Mouse (Mus musculus) liver, adult 2 months (tissue): Measurements from ENCODE around the gene Gm33543. TPM values are rescaled to one million over a fixed set of nuclear protein-coding genes. Genes with fewer than 3 reads are reported as not detected.
A peak's percentile ranks its signal among the peaks of the same experiment; 100 is the strongest.

Experiments used
- DNase-seq: peaks from one replicate; pipeline ENCODE4 v3.0.0-alpha.2; 2011; ENCODE audit warnings: low read depth, low spot score; ENCODE audit errors: extremely low read depth
- H3K27ac ChIP-seq: fragments of 200-500 bp; replicated peaks from 2 replicates; pipeline ENCODE4 v1.5.1; 2012; ENCODE audit warnings: low read depth, mild to moderate bottlenecking, control low read depth, inconsistent platforms, low read length; ENCODE audit not compliant: insufficient read depth
- H3K27me3 ChIP-seq: fragments of 200-500 bp; 2 replicates; pipeline ENCODE4 v1.6.1; 2012; ENCODE audit warnings: mild to moderate bottlenecking, moderate library complexity, low read length, inconsistent platforms; ENCODE audit not compliant: control insufficient read depth, insufficient read depth
- H3K36me3 ChIP-seq: fragments of 200-500 bp; 2 replicates; pipeline ENCODE4 v1.6.1; 2012; ENCODE audit warnings: low read length, inconsistent platforms; ENCODE audit not compliant: control insufficient read depth, insufficient read depth
- H3K4me1 ChIP-seq: fragments of 200-500 bp; 2 replicates; pipeline ENCODE4 v1.6.1; 2011; ENCODE audit warnings: low read length; ENCODE audit not compliant: control insufficient read depth, insufficient read depth
- H3K4me3 ChIP-seq: fragments of 200-500 bp; 2 replicates; pipeline ENCODE4 v1.5.1; 2011; ENCODE audit warnings: low read depth, mild to moderate bottlenecking, control low read depth, low read length, moderate library complexity; ENCODE audit not compliant: insufficient read depth
- H3K79me2 ChIP-seq: fragments of 200-500 bp; 2 replicates; pipeline ENCODE4 v1.6.1; 2012; ENCODE audit warnings: inconsistent platforms, mild to moderate bottlenecking, low read length, moderate library complexity; ENCODE audit not compliant: control insufficient read depth, insufficient read depth
- H3K9ac ChIP-seq: fragments of 200-500 bp; 2 replicates; pipeline ENCODE4 v1.6.1; 2012; ENCODE audit warnings: low read depth, mild to moderate bottlenecking, control low read depth, inconsistent platforms, low read length
- CTCF ChIP-seq: fragments of 200-500 bp; IDR thresholded peaks from 2 replicates; pipeline ENCODE4 v1.5.1; 2011; ENCODE audit warnings: low read depth, low read length, control low read depth
- POLR2A ChIP-seq: fragments of 200-500 bp; IDR thresholded peaks from 2 replicates; pipeline ENCODE4 v1.6.1; 2011; ENCODE audit warnings: low read length, control low read depth; ENCODE audit not compliant: insufficient read depth; ENCODE audit errors: extremely low read depth
- WGBS: fragments of 180-500 bp; shearing (Covaris S2); methylation state at CpG from one replicate; pipeline ENCODE4 v1.1.7; 2018; 5-methylcytosine and 5-hydroxymethylcytosine counted together
- polyA plus RNA-seq: library from polyadenylated mRNA; depleted of rRNA; stranded (reverse); fragments of >200 nt; gene quantifications from 2 replicates; pipeline ENCODE4 v1.2.3, GENCODE M21; 2012
- total RNA-seq: library from RNA; depleted of rRNA; stranded (reverse); fragments of >200 nt; gene quantifications from 2 replicates; pipeline ENCODE4 v1.2.3, GENCODE M21; 2014

The Gm33543 gene
- total and polyA plus RNA-seq, 2 experiments, result 7.3 to 24.2 TPM

- no peak overlapping the region for H3K9ac ChIP-seq
- no peaks in the 10 kb centered on the region for H3K27me3 ChIP-seq
- no peaks in the 10 kb centered on the region for H3K36me3 ChIP-seq
- peaks cover 3% of the 10 kb centered on the region for H3K4me1 ChIP-seq
- DNase-seq, result no peak
- 81% methylated on average over 3 of the region's 3 CpGs for WGBS
- no peak overlapping the region for H3K4me3 ChIP-seq
- H3K79me2 ChIP-seq, result no peaks in the 10 kb centered on the region
- no peak for TF ChIP-seq CTCF
- H3K27ac ChIP-seq, result no peak overlapping the region
Measured at GRCm38 (mm10) chr10:95862664-95863063, 19.9 kb upstream of the Gm33543 start.

GRCm38 (mm10) chr10:95858164-95858563 lies 15.4 kb upstream of the Gm33543 start:
- 40% methylated on average over 2 of the region's 2 CpGs for WGBS
- TF ChIP-seq CTCF (peak; percentile 61), POLR2A (no peak)
- peak; percentile 81 for DNase-seq
- Histone ChIP-seq H3K27ac (no peak overlapping the region), H3K4me1 (peaks cover 3% of the 10 kb centered on the region; the same call in 1 of the 2 replicates), H3K79me2 (no peaks in the 10 kb centered on the region), H3K36me3 (no peaks in the 10 kb centered on the region), H3K9ac (no peak overlapping the region), H3K4me3 (no peak overlapping the region), H3K27me3 (no peaks in the 10 kb centered on the region)

DNA sequence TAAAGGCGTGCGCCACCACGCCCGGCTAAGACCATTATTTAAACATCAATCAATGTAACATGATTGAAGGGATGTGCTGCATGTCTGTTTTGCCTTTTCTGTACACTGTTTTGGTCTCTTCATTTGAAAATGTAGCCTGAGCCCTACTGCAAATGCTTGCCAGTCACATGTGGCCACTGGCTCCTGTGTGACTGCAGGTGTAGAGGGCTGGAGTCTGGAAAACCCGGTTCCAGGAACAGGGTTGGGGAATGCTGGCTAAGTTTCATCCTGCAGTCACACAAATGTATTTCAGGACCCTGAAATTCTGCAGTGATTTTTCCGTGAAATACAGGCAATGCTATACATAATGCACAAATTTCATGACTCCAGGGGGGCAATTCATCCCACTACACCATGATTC lies 12.7 kb upstream of the Gm33543 start:
- peaks cover 3% of the 10 kb centered on the region; the same call in 1 of the 2 replicates for H3K4me1 ChIP-seq
- WGBS, result 94% methylated on average over 6 of the region's 6 CpGs
- H3K36me3 ChIP-seq, result no peaks in the 10 kb centered on the region
- TF ChIP-seq POLR2A, result no peak
- TF ChIP-seq CTCF, result no peak
- no peak overlapping the region for H3K9ac ChIP-seq
- DNase-seq, result no peak
- no peaks in the 10 kb centered on the region for H3K79me2 ChIP-seq
- H3K4me3 ChIP-seq, result no peak overlapping the region
- no peak overlapping the region for H3K27ac ChIP-seq
- no peaks in the 10 kb centered on the region for H3K27me3 ChIP-seq

- H3K36me3 ChIP-seq, result no peaks in the 10 kb centered on the region
- DNase-seq, result no peak
- H3K27ac ChIP-seq, result no peak overlapping the region
- no peaks in the 10 kb centered on the region for H3K27me3 ChIP-seq
- no peak overlapping the region for H3K4me3 ChIP-seq
- H3K79me2 ChIP-seq, result no peaks in the 10 kb centered on the region
- no peak overlapping the region for H3K9ac ChIP-seq
- H3K4me1 ChIP-seq, result peaks cover 6% of the 10 kb centered on the region
- 75% methylated on average over 3 of the region's 3 CpGs for WGBS
- TF ChIP-seq POLR2A, result no peak
Measured at GRCm38 (mm10) chr10:95850504-95850903, 7.8 kb upstream of the Gm33543 start.

GRCm38 (mm10) chr10:95846739-95847138 lies 4.0 kb upstream of the Gm33543 start:
- Histone ChIP-seq H3K27ac (peak overlapping the region; percentile 17; the same call in 1 of the 2 replicates), H3K36me3 (no peaks in the 10 kb centered on the region), H3K79me2 (no peaks in the 10 kb centered on the region), H3K27me3 (no peaks in the 10 kb centered on the region), H3K4me1 (peaks cover 14% of the 10 kb centered on the region), H3K9ac (no peak overlapping the region), H3K4me3 (no peak overlapping the region)
- 17% methylated on average over 3 of the region's 3 CpGs for WGBS
- TF ChIP-seq POLR2A, result no peak
- no peak for TF ChIP-seq CTCF
- DNase-seq, result no peak

GRCm38 (mm10) chr10:95846281-95846680 lies 3.6 kb upstream of the Gm33543 start:
- no peaks in the 10 kb centered on the region for H3K27me3 ChIP-seq
- H3K36me3 ChIP-seq, result no peaks in the 10 kb centered on the region
- TF ChIP-seq POLR2A, result no peak
- TF ChIP-seq CTCF, result no peak
- peaks cover 19% of the 10 kb centered on the region for H3K4me1 ChIP-seq
- no peak overlapping the region for H3K9ac ChIP-seq
- H3K79me2 ChIP-seq, result no peaks in the 10 kb centered on the region
- DNase-seq, result peak; percentile 80
- H3K4me3 ChIP-seq, result no peak overlapping the region
- H3K27ac ChIP-seq, result peak overlapping the region; percentile 66
